In genomic region chr3:158077380-158077772, GRCm38 (mm10) we compare ENCODE assay signal across 12 mouse cellular contexts.
"Had no signal": no experiment of that assay in that cellular context is flagged by ENCODE, and none has a peak within 500 bp of the region (broad histone marks: within the 10 kb centered on the region; RNA-seq: fewer than 3 reads in every experiment).

No protein-coding gene starts in this region.

- H3K9ac ChIP-seq: limb, embryonic 13.5 days; liver, embryonic 14.5 days; midbrain, embryonic 15.5 days; neural tube, embryonic 12.5 days had no signal

- H3K27me3 ChIP-seq: limb, embryonic 13.5 days; midbrain, embryonic 15.5 days; neural tube, embryonic 12.5 days had no signal

- H3K27ac ChIP-seq: limb, embryonic 13.5 days; liver, embryonic 14.5 days; midbrain, embryonic 15.5 days; neural tube, embryonic 12.5 days had no signal

- H3K9me3 ChIP-seq: limb, embryonic 13.5 days; megakaryocyte, embryonic 14.5 days; midbrain, embryonic 15.5 days; neural tube, embryonic 12.5 days had no signal

- H3K36me3 ChIP-seq: limb, embryonic 13.5 days; neural tube, embryonic 12.5 days had no signal

- H3K4me1 ChIP-seq: limb, embryonic 13.5 days; megakaryocyte, embryonic 14.5 days; midbrain, embryonic 15.5 days; neural tube, embryonic 12.5 days had no signal

- H3K4me2 ChIP-seq: limb, embryonic 13.5 days; midbrain, embryonic 11.5 days; midbrain, embryonic 15.5 days; neural tube, embryonic 12.5 days had no signal

- DNase-seq: kidney, adult 8-10 months; kidney, postnatal 25 days; layer of hippocampus, postnatal 36 days; left cerebral cortex, postnatal 4 days; lung, adult 18-20 months; right cerebral cortex, postnatal 14 days had no signal

- H3K4me3 ChIP-seq: limb, embryonic 13.5 days; megakaryocyte, embryonic 14.5 days; midbrain, embryonic 15.5 days; neural tube, embryonic 12.5 days had no signal

- ATAC-seq: midbrain, embryonic 15.5 days had no signal
